Mouse (Mus musculus): ENCODE results near the gene Ackr3. TPM values are rescaled to one million over a fixed set of nuclear protein-coding genes. Genes with fewer than 3 reads are reported as not detected.

The Ackr3 gene
- polyA plus RNA-seq, 1 experiment, result 84.8 TPM

DNA sequence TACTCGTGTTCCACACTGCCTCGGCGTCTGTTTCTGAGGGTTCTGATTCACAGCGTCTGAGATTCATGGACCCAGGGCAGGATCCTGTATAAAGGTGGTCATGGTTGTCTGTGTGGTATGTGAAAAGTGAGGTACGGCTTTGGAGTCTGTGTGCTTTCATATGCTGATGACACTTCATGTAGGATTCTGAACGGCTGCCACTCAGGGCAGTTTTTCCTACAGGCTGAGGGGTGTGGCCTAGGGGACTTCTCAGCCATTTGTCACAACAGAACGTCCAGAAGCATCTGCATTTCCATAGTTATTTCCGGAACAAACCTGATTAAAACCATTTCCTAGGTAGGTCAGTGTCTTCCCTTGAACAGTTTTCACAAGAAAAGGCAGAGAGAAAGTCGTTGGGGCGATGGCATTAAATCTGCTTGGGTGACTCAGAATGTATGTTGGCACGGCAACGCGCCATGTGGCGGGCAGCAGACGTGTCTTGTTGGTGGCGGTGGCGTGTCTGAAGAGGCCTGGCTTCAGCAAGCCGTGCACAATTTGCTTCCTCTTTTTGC lies 18.1 kb downstream of the Ackr3 start:
- Histone ChIP-seq H3K4me3 (ENCODE audit: extremely low read depth, insufficient read depth, insufficient read length) (no peak overlapping the region), H3K4me1 (ENCODE audit: control insufficient read depth, insufficient read depth, insufficient read length) (peaks cover 2% of the 10 kb centered on the region; the same call in 1 of the 2 replicates), H3K36me3 (ENCODE audit: control insufficient read depth, insufficient read depth, low read length) (no peaks in the 10 kb centered on the region), H3K27ac (ENCODE audit: insufficient read depth, low read length) (no peak overlapping the region), H3K27me3 (ENCODE audit: control insufficient read depth, insufficient read depth, low read length) (no peaks in the 10 kb centered on the region)
- TF ChIP-seq POLR2A (IDR thresholded peaks at IDR 0.05; ENCODE audit: low read depth, low read length), result no peak
- no peak for TF ChIP-seq CTCF (IDR thresholded peaks at IDR 0.05; ENCODE audit: extremely low read depth, insufficient read depth, insufficient read length, insufficient replicate concordance)
- DNase-seq (ENCODE audit: low read depth in 1 of 2, low spot score in 2 of 2), result peak; percentile 15 to 18
- 33% methylated on average over 18 of the region's 18 CpGs for WGBS

DNA sequence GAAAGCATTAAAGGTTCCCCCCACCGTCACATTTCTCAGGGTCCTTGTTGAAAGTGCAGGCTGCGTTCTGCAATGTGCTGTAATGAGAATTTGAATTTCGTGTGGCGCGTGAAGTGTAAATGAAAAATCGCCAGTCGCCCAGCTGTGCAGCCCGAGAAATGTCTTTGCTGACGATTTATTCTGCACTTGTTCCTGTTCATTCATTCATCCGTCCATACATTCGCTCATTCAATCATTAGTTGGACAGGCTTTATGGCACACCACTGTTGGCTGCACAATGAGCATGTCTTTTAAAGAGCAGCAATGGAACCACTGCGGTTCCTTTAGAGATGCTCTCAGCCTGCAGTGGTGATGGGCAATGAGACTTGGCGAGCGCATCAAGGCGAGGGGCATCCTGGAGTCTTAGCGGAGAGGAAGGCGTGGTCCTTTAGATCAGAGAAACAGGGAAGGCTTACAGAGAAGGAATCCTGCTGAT lies 18.7 kb downstream of the Ackr3 start:
- 70% methylated on average over 17 of the region's 17 CpGs for WGBS
- DNase-seq (ENCODE audit: low read depth in 1 of 2, low spot score in 2 of 2), result no peak
- no peaks in the 10 kb centered on the region for H3K27me3 ChIP-seq (ENCODE audit: control insufficient read depth, insufficient read depth, low read length)
- H3K27ac ChIP-seq (ENCODE audit: insufficient read depth, low read length), result no peak overlapping the region
- no peak for TF ChIP-seq CTCF (IDR thresholded peaks at IDR 0.05; ENCODE audit: extremely low read depth, insufficient read depth, insufficient read length, insufficient replicate concordance)
- TF ChIP-seq POLR2A (IDR thresholded peaks at IDR 0.05; ENCODE audit: low read depth, low read length), result no peak
- H3K4me3 ChIP-seq (ENCODE audit: extremely low read depth, insufficient read depth, insufficient read length), result no peak overlapping the region
- H3K36me3 ChIP-seq (ENCODE audit: control insufficient read depth, insufficient read depth, low read length), result no peaks in the 10 kb centered on the region
- no peaks in the 10 kb centered on the region for H3K4me1 ChIP-seq (ENCODE audit: control insufficient read depth, insufficient read depth, insufficient read length)

- Histone ChIP-seq H3K27me3 (ENCODE audit: control insufficient read depth, insufficient read depth, low read length) (no peaks in the 10 kb centered on the region), H3K4me3 (ENCODE audit: extremely low read depth, insufficient read depth, insufficient read length) (no peak overlapping the region), H3K4me1 (ENCODE audit: control insufficient read depth, insufficient read depth, insufficient read length) (no peaks in the 10 kb centered on the region), H3K36me3 (ENCODE audit: control insufficient read depth, insufficient read depth, low read length) (no peaks in the 10 kb centered on the region), H3K27ac (ENCODE audit: insufficient read depth, low read length) (no peak overlapping the region)
- 74% methylated on average over 2 of the region's 2 CpGs for WGBS
- DNase-seq (ENCODE audit: low read depth in 1 of 2, low spot score in 2 of 2), result no peak
- TF ChIP-seq POLR2A (IDR thresholded peaks at IDR 0.05; ENCODE audit: low read depth, low read length) (no peak), CTCF (IDR thresholded peaks at IDR 0.05; ENCODE audit: extremely low read depth, insufficient read depth, insufficient read length, insufficient replicate concordance) (no peak)
These were observed 19.2 kb downstream of the Ackr3 start for GRCm38 (mm10) chr1:90223006-90223405.

- WGBS, result 31% methylated on average over 9 of the region's 9 CpGs
These were observed 21.9 kb downstream of the Ackr3 start for GRCm38 (mm10) chr1:90225603-90226254.

DNA sequence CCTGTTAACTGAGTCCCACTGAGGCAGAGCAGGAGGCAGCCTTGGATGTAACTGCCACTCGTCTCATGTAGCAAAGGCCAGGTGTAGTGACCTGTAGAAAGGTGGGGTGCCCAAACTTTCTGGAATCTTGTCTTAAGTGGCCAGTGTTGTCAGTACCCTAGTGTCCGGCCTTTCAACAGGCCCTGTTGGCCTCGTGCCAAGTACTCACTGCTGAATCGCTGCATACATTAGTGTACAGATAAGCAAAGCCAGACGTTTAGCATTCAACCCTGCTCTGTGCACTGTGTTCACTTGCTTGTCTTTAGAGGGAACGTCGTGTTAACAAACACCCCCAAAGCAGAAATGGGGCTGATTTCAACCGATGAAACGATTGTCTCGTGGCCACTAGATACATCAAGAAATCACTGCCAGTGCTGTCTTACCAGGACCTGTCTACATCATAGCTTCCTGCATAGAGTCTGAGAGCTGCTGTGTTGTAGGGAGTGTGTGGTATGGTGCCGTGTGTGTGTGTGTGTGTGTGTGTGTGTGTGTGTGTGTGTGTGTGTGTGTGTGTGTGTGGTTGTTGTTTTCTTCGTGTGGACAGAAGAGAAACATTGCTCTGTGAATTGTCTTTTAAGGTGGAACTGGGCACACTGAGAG lies 24.0 kb downstream of the Ackr3 start:
- TF ChIP-seq POLR2A (IDR thresholded peaks at IDR 0.05; ENCODE audit: low read depth, low read length), result no peak
- TF ChIP-seq CTCF (IDR thresholded peaks at IDR 0.05; ENCODE audit: extremely low read depth, insufficient read depth, insufficient read length, insufficient replicate concordance), result no peak
- H3K27ac ChIP-seq (ENCODE audit: insufficient read depth, low read length), result no peak overlapping the region
- no peak overlapping the region for H3K4me3 ChIP-seq (ENCODE audit: extremely low read depth, insufficient read depth, insufficient read length)
- no peaks in the 10 kb centered on the region for H3K27me3 ChIP-seq (ENCODE audit: control insufficient read depth, insufficient read depth, low read length)
- no peak for DNase-seq (ENCODE audit: low read depth in 1 of 2, low spot score in 2 of 2)
- H3K36me3 ChIP-seq (ENCODE audit: control insufficient read depth, insufficient read depth, low read length), result no peaks in the 10 kb centered on the region
- WGBS, result 46% methylated on average over 12 of the region's 12 CpGs
- no peaks in the 10 kb centered on the region for H3K4me1 ChIP-seq (ENCODE audit: control insufficient read depth, insufficient read depth, insufficient read length)

More at GRCm38 (mm10) chr1:90225603-90226254, 21.9 kb downstream of the Ackr3 start:
- Histone ChIP-seq H3K4me3 (ENCODE audit: extremely low read depth, insufficient read depth, insufficient read length) (no peak overlapping the region), H3K4me1 (ENCODE audit: control insufficient read depth, insufficient read depth, insufficient read length) (no peaks in the 10 kb centered on the region), H3K27me3 (ENCODE audit: control insufficient read depth, insufficient read depth, low read length) (no peaks in the 10 kb centered on the region), H3K36me3 (ENCODE audit: control insufficient read depth, insufficient read depth, low read length) (no peaks in the 10 kb centered on the region), H3K27ac (ENCODE audit: insufficient read depth, low read length) (no peak overlapping the region)
- no peak for TF ChIP-seq POLR2A (IDR thresholded peaks at IDR 0.05; ENCODE audit: low read depth, low read length)
- no peak for TF ChIP-seq CTCF (IDR thresholded peaks at IDR 0.05; ENCODE audit: extremely low read depth, insufficient read depth, insufficient read length, insufficient replicate concordance)
- DNase-seq (ENCODE audit: low read depth in 1 of 2, low spot score in 2 of 2), result no peak

GRCm38 (mm10) chr1:90228323-90228697 lies 24.5 kb downstream of the Ackr3 start:
- Histone ChIP-seq H3K4me1 (ENCODE audit: control insufficient read depth, insufficient read depth, insufficient read length) (no peaks in the 10 kb centered on the region), H3K27ac (ENCODE audit: insufficient read depth, low read length) (no peak overlapping the region), H3K36me3 (ENCODE audit: control insufficient read depth, insufficient read depth, low read length) (no peaks in the 10 kb centered on the region), H3K4me3 (ENCODE audit: extremely low read depth, insufficient read depth, insufficient read length) (no peak overlapping the region), H3K27me3 (ENCODE audit: control insufficient read depth, insufficient read depth, low read length) (no peaks in the 10 kb centered on the region)
- no peak for TF ChIP-seq CTCF (IDR thresholded peaks at IDR 0.05; ENCODE audit: extremely low read depth, insufficient read depth, insufficient read length, insufficient replicate concordance)
- DNase-seq (ENCODE audit: low read depth in 1 of 2, low spot score in 2 of 2), result no peak
- WGBS, result 13% methylated on average over 9 of the region's 9 CpGs

DNA sequence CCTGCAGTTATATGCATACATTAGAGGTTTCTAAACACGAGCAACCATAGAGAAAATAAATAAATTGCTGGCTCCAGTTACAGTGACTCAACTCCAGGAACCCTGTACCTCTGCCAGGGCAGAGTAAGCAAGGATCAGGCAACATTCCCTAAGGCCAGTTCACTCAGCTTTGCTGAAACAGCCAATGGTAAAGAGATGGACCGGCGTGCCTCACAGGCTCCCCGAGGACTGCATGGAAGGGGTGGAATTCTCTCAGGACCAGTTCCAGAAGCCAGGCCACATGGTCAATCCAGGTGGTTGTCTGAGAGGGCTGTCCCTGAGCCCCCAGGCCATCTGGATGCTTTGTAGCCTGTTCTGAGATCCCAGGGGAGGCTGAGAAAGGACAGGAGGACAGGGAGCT lies 26.8 kb downstream of the Ackr3 start:
- no peak for TF ChIP-seq POLR2A (IDR thresholded peaks at IDR 0.05; ENCODE audit: low read depth, low read length)
- WGBS, result 94% methylated on average over 4 of the region's 4 CpGs
- Histone ChIP-seq H3K27ac (ENCODE audit: insufficient read depth, low read length) (no peak overlapping the region), H3K4me3 (ENCODE audit: extremely low read depth, insufficient read depth, insufficient read length) (no peak overlapping the region), H3K4me1 (ENCODE audit: control insufficient read depth, insufficient read depth, insufficient read length) (no peaks in the 10 kb centered on the region), H3K36me3 (ENCODE audit: control insufficient read depth, insufficient read depth, low read length) (no peaks in the 10 kb centered on the region), H3K27me3 (ENCODE audit: control insufficient read depth, insufficient read depth, low read length) (no peaks in the 10 kb centered on the region)
- DNase-seq (ENCODE audit: low read depth in 1 of 2, low spot score in 2 of 2), result no peak
